Comparison of ENCODE assay signal across 8 mouse cellular contexts in genomic region chr14:30549777-30550149, GRCm38 (mm10). TPM values are rescaled to one million over a fixed set of nuclear protein-coding genes. Genes with fewer than 3 reads are reported as not detected.
DNase-seq lines count a peak whose midpoint lies in the region; ATAC-seq lines count a peak whose summit lies in the region.

No protein-coding gene starts in this region.

- peak overlapping the region; percentile 62 for H3K4me3 ChIP-seq in hindbrain, embryonic 14.5 days (replicated peaks; ENCODE audit: low read length)
- H3K4me3 ChIP-seq in stomach, embryonic 15.5 days (replicated peaks): peak overlapping the region; percentile 80

- WGBS in hindbrain, embryonic 14.5 days: 0% methylated on average over 10 of the region's 10 CpGs
- WGBS in stomach, embryonic 15.5 days: 1% methylated on average over 10 of the region's 10 CpGs

- ATAC-seq in hindbrain, embryonic 14.5 days (ENCODE audit: low FRiP score): peak; percentile 9; the same call in 1 of the 2 replicates
- no peak for ATAC-seq in stomach, embryonic 15.5 days (ENCODE audit: insufficient read depth, low FRiP score, low read depth)

- H3K4me1 ChIP-seq in hindbrain, embryonic 14.5 days (replicated peaks; ENCODE audit: control insufficient read depth, insufficient read depth, low read length): peaks cover 26% of the 10 kb centered on the region
- peaks cover 31% of the 10 kb centered on the region for H3K4me1 ChIP-seq in stomach, embryonic 15.5 days

- peak overlapping the region; percentile 75 for H3K4me2 ChIP-seq in hindbrain, embryonic 14.5 days (replicated peaks)
- peak overlapping the region; percentile 78 for H3K4me2 ChIP-seq in stomach, embryonic 15.5 days

- peak; percentile 19 for DNase-seq in embryo, embryonic 10 days (ENCODE audit: low spot score)
- no peak for DNase-seq in embryo, embryonic 10.5 days (ENCODE audit: low spot score)
- peak; percentile 61 for DNase-seq in 416B (ENCODE audit: low read depth)
- peak; percentile 36 to 41 for DNase-seq in cerebellum, postnatal 14 days
- DNase-seq in hindbrain, embryonic 14.5 days (ENCODE audit: low spot score): no peak
- peak; percentile 35 for DNase-seq in lung, postnatal 10 days
- DNase-seq in ovary, postnatal 14 days (ENCODE audit: low spot score): no peak

- H3K27ac ChIP-seq in hindbrain, embryonic 14.5 days: peak overlapping the region; percentile 91
- H3K27ac ChIP-seq in stomach, embryonic 15.5 days: peak overlapping the region; percentile 93

- H3K27me3 ChIP-seq in hindbrain, embryonic 14.5 days (ENCODE audit: control insufficient read depth, insufficient read depth, low read length): no peaks in the 10 kb centered on the region
- no peaks in the 10 kb centered on the region for H3K27me3 ChIP-seq in stomach, embryonic 15.5 days (replicated peaks)

- H3K36me3 ChIP-seq in hindbrain, embryonic 14.5 days (replicated peaks; ENCODE audit: control insufficient read depth, insufficient read depth): no peaks in the 10 kb centered on the region
- H3K36me3 ChIP-seq in stomach, embryonic 15.5 days: no peaks in the 10 kb centered on the region

- peak overlapping the region; percentile 86 for H3K9ac ChIP-seq in hindbrain, embryonic 14.5 days
- peak overlapping the region; percentile 76 for H3K9ac ChIP-seq in stomach, embryonic 15.5 days

- H3K9me3 ChIP-seq in hindbrain, embryonic 14.5 days (ENCODE audit: control insufficient read depth, low read length): no peaks in the 10 kb centered on the region
- H3K9me3 ChIP-seq in stomach, embryonic 15.5 days: no peaks in the 10 kb centered on the region

RNA-seq across cellular contexts. Expression of gene Tkt, which starts 1.6 kb away (rescaled TPM):
- polyA plus RNA-seq in hindbrain, embryonic 14.5 days (2014; fragmentation: Nextera tagmentation; extraction: Ambion mirVana): 110 and 144 TPM in 2 replicates
- 270 and 299 TPM in 2 replicates for polyA plus RNA-seq in stomach, embryonic 15.5 days (2015; fragmentation: Nextera tagmentation; extraction: Ambion mirVana)

RNA-seq across cellular contexts. Expression of gene Cacna1d, which starts 58.5 kb away (rescaled TPM):
- 10.5 and 13.5 TPM in 2 replicates for polyA plus RNA-seq in hindbrain, embryonic 14.5 days (2014; fragmentation: Nextera tagmentation; extraction: Ambion mirVana)
- polyA plus RNA-seq in stomach, embryonic 15.5 days (2015; fragmentation: Nextera tagmentation; extraction: Ambion mirVana): 5.5 and 6.1 TPM in 2 replicates

Comparison
In these comparisons a context has a peak if more than half of its experiments do, and no peak if none do; other contexts are left out.
1. DNase-seq: peak in embryo, embryonic 10 days (single experiment), 416B (single experiment), cerebellum, postnatal 14 days (2 of 2) and lung, postnatal 10 days (single experiment); none in embryo, embryonic 10.5 days (single experiment), hindbrain, embryonic 14.5 days (single experiment) and ovary, postnatal 14 days (single experiment).